Mouse (Mus musculus) embryonic fibroblast, embryonic 13.5 days (primary cell): ENCODE measurements around the gene Zfp512b.

Experiments
- CTCF ChIP-seq: IDR thresholded peaks from 2 replicates; pipeline ENCODE4 v1.5.1; 2011; ENCODE audit warnings: mild to moderate bottlenecking, control low read depth, low read length, moderate library complexity, borderline replicate concordance; ENCODE audit not compliant: insufficient read depth
- POLR2A ChIP-seq: IDR thresholded peaks from 2 replicates; pipeline ENCODE4 v1.6.1; 2011; ENCODE audit warnings: low read depth, mild to moderate bottlenecking, control low read depth, low read length, moderate library complexity

- no peak for TF ChIP-seq CTCF
- TF ChIP-seq POLR2A, result no peak; the same call in 1 of the 2 replicates
These were observed 6.1 kb upstream of the Zfp512b start, which contains the start of gene Samd10 for GRCm38 (mm10) chr2:181598454-181599351.
